ENCODE assay signal across 8 mouse cellular contexts in the genomic region with DNA sequence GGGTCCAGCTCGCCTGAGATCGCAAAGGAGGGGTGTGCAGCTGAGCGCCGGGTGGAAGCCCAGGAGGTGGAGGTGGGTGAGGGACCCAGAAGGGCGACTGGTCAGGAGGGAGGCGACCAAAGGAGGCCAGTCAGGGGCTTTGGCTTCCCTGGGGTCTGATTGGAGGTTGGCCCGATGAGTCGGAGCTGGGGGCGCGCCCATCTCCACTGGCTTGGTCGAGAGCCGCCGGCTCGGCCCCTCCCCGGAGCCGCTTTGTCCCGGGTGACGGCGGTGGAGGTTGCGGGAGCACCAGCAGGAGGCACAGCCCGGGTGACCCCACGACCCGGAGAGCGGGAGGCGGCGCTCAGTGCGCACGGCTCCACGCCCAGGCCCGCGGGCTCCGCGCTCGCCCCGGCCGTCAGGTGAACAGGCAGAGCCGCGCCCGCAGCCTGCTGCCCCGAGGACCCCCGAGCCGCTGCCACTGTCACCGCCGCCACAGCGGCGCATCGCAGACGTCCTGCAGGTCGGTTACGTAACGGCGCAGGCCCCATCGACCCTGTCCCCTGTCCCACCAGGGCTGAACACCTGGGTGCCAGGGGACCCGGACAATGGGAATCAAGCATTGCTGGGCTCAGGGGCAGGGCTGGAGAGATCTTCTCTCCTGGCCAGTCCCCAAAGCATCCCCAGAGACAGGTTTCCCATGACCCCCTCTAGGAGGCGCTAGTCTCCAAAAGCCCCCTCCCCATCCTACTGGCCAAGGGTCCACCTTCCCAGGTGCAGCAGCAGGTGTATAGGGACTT. TPM values are rescaled to one million over a fixed set of nuclear protein-coding genes. Genes with fewer than 3 reads are reported as not detected.
DNase-seq lines count a peak whose midpoint lies in the region; ATAC-seq and TF ChIP-seq lines count a peak whose summit lies in the region.

No protein-coding gene starts in this region.

- peak overlapping the region; percentile 93 for H3K4me2 ChIP-seq in hindbrain, embryonic 12.5 days (replicated peaks)

- peaks cover 5% of the 10 kb centered on the region for H3K27me3 ChIP-seq in hindbrain, embryonic 12.5 days

- peak; percentile 60 for TF ChIP-seq CTCF in left cerebral cortex, adult 2 months (IDR thresholded peaks at IDR 0.05)

- H3K36me3 ChIP-seq in hindbrain, embryonic 12.5 days = no peaks in the 10 kb centered on the region

- intact Hi-C loops in left cerebral cortex, adult 2 months (cut with DNase I) = loop anchor here (2.0 kb wide), 2 partner anchors 67 to 101 kb away; no protein-coding TSS in a partner anchor

- peak overlapping the region; percentile 73 for H3K27ac ChIP-seq in hindbrain, embryonic 12.5 days
- peak overlapping the region; percentile 94 for H3K27ac ChIP-seq in left cerebral cortex, adult 2 months

- H3K9me3 ChIP-seq in hindbrain, embryonic 12.5 days (replicated peaks) = no peaks in the 10 kb centered on the region

- peak overlapping the region; percentile 76 for H3K4me3 ChIP-seq in hindbrain, embryonic 12.5 days
- peak overlapping the region; percentile 83 for H3K4me3 ChIP-seq in left cerebral cortex, adult 2 months

- H3K9ac ChIP-seq in hindbrain, embryonic 12.5 days = peak overlapping the region; percentile 76

- under 1% methylated on average over 55 of the region's 55 CpGs for WGBS in hindbrain, embryonic 12.5 days

- DNase-seq in adrenal gland, postnatal 10 days = peak; percentile 58
- peak; percentile 57 to 65 for DNase-seq in cerebellum, postnatal 36 days
- DNase-seq in gastrocnemius, adult 18-20 months (ENCODE audit: low spot score) = peak; percentile 63
- peak; percentile 53 to 59 for DNase-seq in left cerebral cortex, adult 2 months (ENCODE audit: extremely low spot score in 1 of 2, low spot score in 2 of 2)
- DNase-seq in lung, postnatal 25 days (ENCODE audit: low spot score) = peak; percentile 24
- DNase-seq in right cerebral cortex, adult 2 months (ENCODE audit: low spot score in 2 of 2) = peak; percentile 32 to 33
- no peak for DNase-seq in adipocyte (ENCODE audit: low spot score)

- ATAC-seq in hindbrain, embryonic 12.5 days (ENCODE audit: low FRiP score) = peak; percentile 91

- H3K4me1 ChIP-seq in hindbrain, embryonic 12.5 days = 0 out of 2 replicates have a peak, but pooled peaks cover 3% of the 10 kb centered on the region

RNA-seq across cellular contexts. Expression of a gene that starts 0.6 kb away (rescaled TPM):
- total RNA-seq in adrenal gland, postnatal 10 days (2021) = 10 to 100 TPM; 10.2 to 12.6 TPM
- total RNA-seq in gastrocnemius, adult 18-20 months (2021) = 10 to 100 TPM; 51.9 to 60.3 TPM
- 51.9 and 65.0 TPM in 2 replicates for polyA plus RNA-seq in hindbrain, embryonic 12.5 days (2016; fragmentation: Nextera tagmentation; extraction: Ambion mirVana)
- 100 to 1,000 TPM; 176 to 182 TPM for total RNA-seq in left cerebral cortex, adult 2 months (2021)
